Mouse (Mus musculus): Measurements from ENCODE around the gene Zfp735. TPM values are rescaled to one million over a fixed set of nuclear protein-coding genes. Genes with fewer than 3 reads are reported as not detected.

Gene Zfp735
- not detected in 2 replicates for polyA plus RNA-seq (2015; fragmentation: Nextera tagmentation; extraction: Ambion mirVana)

GRCm38 (mm10) chr11:73688478-73688877, at the start of gene Zfp735:
Zfp735 (plus strand) TSS chr11:73688778.
- Histone ChIP-seq H3K27ac (no peak within 1 kb of the TSS), H3K36me3 (no peaks in the 10 kb centered on the region), H3K4me3 (no peak within 1 kb of the TSS), H3K9ac (no peak within 1 kb of the TSS), H3K9me3 (replicated peaks) (0 out of 2 replicates have a peak, but pooled peaks cover 3% of the 10 kb centered on the region), H3K4me1 (replicated peaks) (no peaks in the 10 kb centered on the region), H3K4me2 (no peak within 1 kb of the TSS), H3K27me3 (no peaks in the 10 kb centered on the region)
- no peak for ATAC-seq (replicated peaks; ENCODE audit: insufficient number of reproducible peaks, insufficient read depth, low FRiP score, low read depth)
- WGBS: 57% methylated on average over 2 of the region's 2 CpGs

GRCm38 (mm10) chr11:73759115-73759514, 70.5 kb downstream of the Zfp735 start:
- Histone ChIP-seq H3K4me3 (no peak overlapping the region), H3K27ac (no peak overlapping the region), H3K4me2 (no peak overlapping the region), H3K36me3 (no peaks in the 10 kb centered on the region), H3K4me1 (replicated peaks) (no peaks in the 10 kb centered on the region), H3K9ac (no peak overlapping the region), H3K27me3 (no peaks in the 10 kb centered on the region), H3K9me3 (replicated peaks) (no peaks in the 10 kb centered on the region)
- ATAC-seq (replicated peaks; ENCODE audit: insufficient number of reproducible peaks, insufficient read depth, low FRiP score, low read depth): no peak

Other genes with a start within 250 kb of the Zfp735 start
- not detected in 2 replicates for gene Olfr380, start 231.3 kb upstream of the Zfp735 start, polyA plus RNA-seq (2015; fragmentation: Nextera tagmentation; extraction: Ambion mirVana)
- gene Olfr381, start 197.2 kb upstream of the Zfp735 start, polyA plus RNA-seq (2015; fragmentation: Nextera tagmentation; extraction: Ambion mirVana): not detected in 2 replicates
- not detected in 2 replicates for gene Olfr382, start 171.6 kb upstream of the Zfp735 start, polyA plus RNA-seq (2015; fragmentation: Nextera tagmentation; extraction: Ambion mirVana)
- gene Olfr385, start 95.8 kb upstream of the Zfp735 start, polyA plus RNA-seq (2015; fragmentation: Nextera tagmentation; extraction: Ambion mirVana): not detected in 2 replicates
- gene Olfr384, start 90.2 kb upstream of the Zfp735 start, polyA plus RNA-seq (2015; fragmentation: Nextera tagmentation; extraction: Ambion mirVana): not detected in 2 replicates
- not detected in 2 replicates for gene Olfr389, start 91.9 kb downstream of the Zfp735 start, polyA plus RNA-seq (2015; fragmentation: Nextera tagmentation; extraction: Ambion mirVana)
- not detected in 2 replicates for gene Olfr390, start 94.2 kb downstream of the Zfp735 start, polyA plus RNA-seq (2015; fragmentation: Nextera tagmentation; extraction: Ambion mirVana)
- gene Olfr391-ps, start 114.3 kb downstream of the Zfp735 start, polyA plus RNA-seq (2015; fragmentation: Nextera tagmentation; extraction: Ambion mirVana): not detected in 2 replicates
- not detected in 2 replicates for gene Olfr392, start 128.3 kb downstream of the Zfp735 start, polyA plus RNA-seq (2015; fragmentation: Nextera tagmentation; extraction: Ambion mirVana)
- gene Olfr393, start 162.7 kb downstream of the Zfp735 start, polyA plus RNA-seq (2015; fragmentation: Nextera tagmentation; extraction: Ambion mirVana): not detected in 2 replicates
- gene Olfr394, start 202.0 kb downstream of the Zfp735 start, polyA plus RNA-seq (2015; fragmentation: Nextera tagmentation; extraction: Ambion mirVana): not detected in 2 replicates
- gene Olfr395, start 220.5 kb downstream of the Zfp735 start, polyA plus RNA-seq (2015; fragmentation: Nextera tagmentation; extraction: Ambion mirVana): not detected in 2 replicates
- gene Olfr23, start 247.9 kb downstream of the Zfp735 start, polyA plus RNA-seq (2015; fragmentation: Nextera tagmentation; extraction: Ambion mirVana): not detected in 2 replicates